Mouse (Mus musculus): Measurements from ENCODE around the gene Bmper. TPM values are rescaled to one million over a fixed set of nuclear protein-coding genes. Genes with fewer than 3 reads are reported as not detected.
A peak's percentile ranks its signal among the peaks of the same experiment; 100 is the strongest.

Bmper gene
- 23.6 and 27.0 TPM in 2 replicates for polyA plus RNA-seq (2015; fragmentation: Nextera tagmentation; extraction: Ambion mirVana)

- peak within 1 kb of the TSS; percentile 86 for H3K27ac ChIP-seq (ENCODE audit: low read length)
- H3K4me3 ChIP-seq (ENCODE audit: low read depth, low read length), result peak within 1 kb of the TSS; percentile 71
- peak within 1 kb of the TSS; percentile 91 for H3K4me2 ChIP-seq (replicated peaks; ENCODE audit: low read depth, low read length)
- TF ChIP-seq EP300 (IDR thresholded peaks at IDR 0.05) (no peak), CTCF (IDR thresholded peaks at IDR 0.05) (no peak)
- H3K27me3 ChIP-seq (replicated peaks; ENCODE audit: insufficient read depth, low read length), result peaks cover 13% of the 10 kb centered on the region; the same call in 1 of the 2 replicates
- no peaks in the 10 kb centered on the region for H3K36me3 ChIP-seq (ENCODE audit: insufficient read depth, low read length)
- H3K4me1 ChIP-seq (ENCODE audit: insufficient read depth, low read depth, low read length), result no peaks in the 10 kb centered on the region
- H3K9ac ChIP-seq (replicated peaks; ENCODE audit: low read depth), result peak within 1 kb of the TSS; percentile 55
- no peaks in the 10 kb centered on the region for H3K9me3 ChIP-seq (ENCODE audit: low read length)
- peak; percentile 88 for ATAC-seq
- peak; percentile 87 for DNase-seq (ENCODE audit: low spot score)
- 1% methylated on average over 65 of the region's 86 CpGs for WGBS
These were observed at the start of gene Bmper for GRCm38 (mm10) chr9:23222841-23223548. Gene Bmper, plus strand, starts transcription at chr9:23223076.

GRCm38 (mm10) chr9:23177476-23177875 is 45.4 kb upstream of the Bmper start:
- H3K27me3 ChIP-seq (replicated peaks; ENCODE audit: insufficient read depth, low read length), result no peaks in the 10 kb centered on the region
- no peaks in the 10 kb centered on the region for H3K36me3 ChIP-seq (ENCODE audit: insufficient read depth, low read length)
- ATAC-seq (no peak), DNase-seq (ENCODE audit: low spot score) (no peak)
- no peak overlapping the region for H3K9ac ChIP-seq (replicated peaks; ENCODE audit: low read depth)
- no peaks in the 10 kb centered on the region for H3K9me3 ChIP-seq (ENCODE audit: low read length)
- 77% methylated on average over 4 of the region's 4 CpGs for WGBS
- TF ChIP-seq EP300 (IDR thresholded peaks at IDR 0.05) (no peak), CTCF (IDR thresholded peaks at IDR 0.05) (no peak)
- no peak overlapping the region for H3K27ac ChIP-seq (ENCODE audit: low read length)
- H3K4me1 ChIP-seq (ENCODE audit: insufficient read depth, low read depth, low read length), result no peaks in the 10 kb centered on the region
- H3K4me3 ChIP-seq (ENCODE audit: low read depth, low read length), result no peak overlapping the region
- H3K4me2 ChIP-seq (replicated peaks; ENCODE audit: low read depth, low read length), result no peak overlapping the region

GRCm38 (mm10) chr9:23187181-23187580 is 35.7 kb upstream of the Bmper start:
- no peak overlapping the region for H3K9ac ChIP-seq (replicated peaks; ENCODE audit: low read depth)
- H3K4me3 ChIP-seq (ENCODE audit: low read depth, low read length), result no peak overlapping the region
- no peaks in the 10 kb centered on the region for H3K9me3 ChIP-seq (ENCODE audit: low read length)
- ATAC-seq (no peak), DNase-seq (ENCODE audit: low spot score) (no peak)
- H3K27me3 ChIP-seq (replicated peaks; ENCODE audit: insufficient read depth, low read length), result no peaks in the 10 kb centered on the region
- no peaks in the 10 kb centered on the region for H3K4me1 ChIP-seq (ENCODE audit: insufficient read depth, low read depth, low read length)
- TF ChIP-seq CTCF (IDR thresholded peaks at IDR 0.05) (no peak), EP300 (IDR thresholded peaks at IDR 0.05) (no peak)
- H3K4me2 ChIP-seq (replicated peaks; ENCODE audit: low read depth, low read length), result no peak overlapping the region
- no peak overlapping the region for H3K27ac ChIP-seq (ENCODE audit: low read length)
- no peaks in the 10 kb centered on the region for H3K36me3 ChIP-seq (ENCODE audit: insufficient read depth, low read length)
- 58% methylated on average over 4 of the region's 4 CpGs for WGBS

GRCm38 (mm10) chr9:23188136-23188535 is 34.7 kb upstream of the Bmper start:
- no peaks in the 10 kb centered on the region for H3K4me1 ChIP-seq (ENCODE audit: insufficient read depth, low read depth, low read length)
- no peaks in the 10 kb centered on the region for H3K36me3 ChIP-seq (ENCODE audit: insufficient read depth, low read length)
- TF ChIP-seq EP300 (IDR thresholded peaks at IDR 0.05) (no peak), CTCF (IDR thresholded peaks at IDR 0.05) (no peak)
- no peaks in the 10 kb centered on the region for H3K27me3 ChIP-seq (replicated peaks; ENCODE audit: insufficient read depth, low read length)
- H3K9ac ChIP-seq (replicated peaks; ENCODE audit: low read depth), result no peak overlapping the region
- no peak for DNase-seq (ENCODE audit: low spot score)
- H3K4me2 ChIP-seq (replicated peaks; ENCODE audit: low read depth, low read length), result no peak overlapping the region
- H3K4me3 ChIP-seq (ENCODE audit: low read depth, low read length), result no peak overlapping the region
- 76% methylated on average over 4 of the region's 4 CpGs for WGBS
- H3K9me3 ChIP-seq (ENCODE audit: low read length), result no peaks in the 10 kb centered on the region
- no peak overlapping the region for H3K27ac ChIP-seq (ENCODE audit: low read length)
- ATAC-seq, result no peak

GRCm38 (mm10) chr9:23190950-23191349 is 31.9 kb upstream of the Bmper start:
- Histone ChIP-seq H3K4me1 (ENCODE audit: insufficient read depth, low read depth, low read length) (no peaks in the 10 kb centered on the region), H3K9ac (replicated peaks; ENCODE audit: low read depth) (no peak overlapping the region), H3K27ac (ENCODE audit: low read length) (no peak overlapping the region), H3K36me3 (ENCODE audit: insufficient read depth, low read length) (no peaks in the 10 kb centered on the region), H3K4me3 (ENCODE audit: low read depth, low read length) (no peak overlapping the region), H3K4me2 (replicated peaks; ENCODE audit: low read depth, low read length) (no peak overlapping the region), H3K9me3 (ENCODE audit: low read length) (no peaks in the 10 kb centered on the region), H3K27me3 (replicated peaks; ENCODE audit: insufficient read depth, low read length) (no peaks in the 10 kb centered on the region)
- ATAC-seq (no peak), DNase-seq (ENCODE audit: low spot score) (no peak)
- WGBS, result 47% methylated on average over 1 of the region's 1 CpGs
- TF ChIP-seq CTCF (IDR thresholded peaks at IDR 0.05), result no peak
- no peak for TF ChIP-seq EP300 (IDR thresholded peaks at IDR 0.05)

- no peaks in the 10 kb centered on the region for H3K36me3 ChIP-seq (ENCODE audit: insufficient read depth, low read length)
- no peak overlapping the region for H3K4me3 ChIP-seq (ENCODE audit: low read depth, low read length)
- H3K27ac ChIP-seq (ENCODE audit: low read length), result no peak overlapping the region
- TF ChIP-seq CTCF (IDR thresholded peaks at IDR 0.05) (no peak), EP300 (IDR thresholded peaks at IDR 0.05) (no peak)
- H3K4me2 ChIP-seq (replicated peaks; ENCODE audit: low read depth, low read length), result no peak overlapping the region
- H3K4me1 ChIP-seq (ENCODE audit: insufficient read depth, low read depth, low read length), result no peaks in the 10 kb centered on the region
- H3K9me3 ChIP-seq (ENCODE audit: low read length), result no peaks in the 10 kb centered on the region
- H3K27me3 ChIP-seq (replicated peaks; ENCODE audit: insufficient read depth, low read length), result no peaks in the 10 kb centered on the region
- ATAC-seq (no peak), DNase-seq (ENCODE audit: low spot score) (no peak)
- 81% methylated on average over 2 of the region's 2 CpGs for WGBS
- H3K9ac ChIP-seq (replicated peaks; ENCODE audit: low read depth), result no peak overlapping the region
These were observed 31.4 kb upstream of the Bmper start for GRCm38 (mm10) chr9:23191431-23191830.

Measured in lung, postnatal 0 days (tissue).